Mouse (Mus musculus) kidney, adult 2 months (tissue): ENCODE data around the gene Esr1.

Experiments used
- CTCF ChIP-seq: fragments of 200-500 bp; conservative IDR thresholded peaks from 2 replicates; pipeline ENCODE4 v1.5.1; 2011; ENCODE audit warnings: low read depth, mild to moderate bottlenecking, control low read depth, low read length, moderate library complexity, mixed read lengths; ENCODE audit not compliant: insufficient read depth, insufficient read length
- POLR2A ChIP-seq: fragments of 200-500 bp; IDR thresholded peaks from one replicate; pipeline ENCODE4 v1.6.1; 2011; ENCODE audit warnings: low read depth, low read length, control low read depth

- no peak for TF ChIP-seq CTCF
- TF ChIP-seq POLR2A, result no peak
Measured at GRCm38 (mm10) chr10:4694336-4694865, 83.0 kb downstream of the Esr1 start.
